Mouse (Mus musculus): ENCODE measurements around the gene Agap1.

GRCm38 (mm10) chr1:89473946-89474345 is 19.3 kb downstream of the Agap1 start:
- TF ChIP-seq CTCF (IDR thresholded peaks at IDR 0.05) (no peak), EP300 (IDR thresholded peaks at IDR 0.05) (no peak)
